Mouse (Mus musculus) heart, adult 2 months (tissue): ENCODE results near the gene Dlx2. TPM values are rescaled to one million over a fixed set of nuclear protein-coding genes. Genes with fewer than 3 reads are reported as not detected.

ENCODE experiments used
- DNase-seq, 2 experiments: peaks; one replicate each; pipeline ENCODE4 v3.0.0; 2021
- H3K27ac ChIP-seq: fragments of 200-600 bp; 2 replicates; pipeline ENCODE4 v1.8.1; 2022
- H3K27me3 ChIP-seq: fragments of 200-500 bp; 2 replicates; pipeline ENCODE4 v1.6.1; 2012; ENCODE audit warnings: mild to moderate bottlenecking, low read length, inconsistent platforms, mixed read lengths; ENCODE audit not compliant: control insufficient read depth, insufficient read depth
- H3K36me3 ChIP-seq: fragments of 200-500 bp; 2 replicates; pipeline ENCODE4 v1.6.1; 2012; ENCODE audit warnings: low read length, inconsistent platforms; ENCODE audit not compliant: control insufficient read depth, insufficient read depth
- H3K4me1 ChIP-seq: fragments of 200-500 bp; 2 replicates; pipeline ENCODE4 v1.6.1; 2011; ENCODE audit warnings: low read length; ENCODE audit not compliant: control insufficient read depth, insufficient read depth
- H3K4me3 ChIP-seq: fragments of 200-600 bp; 2 replicates; pipeline ENCODE4 v1.8.1; 2022
- H3K79me2 ChIP-seq: fragments of 200-500 bp; replicated peaks from 2 replicates; pipeline ENCODE4 v1.6.1; 2012; ENCODE audit warnings: mild to moderate bottlenecking, inconsistent platforms, low read length, moderate library complexity, mixed read lengths; ENCODE audit not compliant: control insufficient read depth, insufficient read depth
- H3K9ac ChIP-seq: fragments of 200-500 bp; 2 replicates; pipeline ENCODE4 v1.6.1; 2012; ENCODE audit warnings: low read depth, mild to moderate bottlenecking, control low read depth, inconsistent platforms, low read length, mixed read lengths
- CTCF ChIP-seq: fragments of 200-600 bp; IDR thresholded peaks from 2 replicates; pipeline ENCODE4 v1.8.1; 2022; ENCODE audit warnings: antibody characterized with exemption, mild to moderate bottlenecking, moderate library complexity
- EP300 ChIP-seq: fragments of 200-500 bp; IDR thresholded peaks from 2 replicates; pipeline ENCODE4 v1.6.1; 2011; ENCODE audit warnings: low read depth, low read length, control low read depth; ENCODE audit not compliant: insufficient read depth
- POLR2A ChIP-seq: fragments of 200-500 bp; IDR thresholded peaks from 2 replicates; pipeline ENCODE4 v1.6.1; 2011; ENCODE audit warnings: mild to moderate bottlenecking, low read depth, low read length, control low read depth; ENCODE audit not compliant: insufficient read depth
- WGBS: fragments of 180-500 bp; shearing (Covaris S2); methylation state at CpG from one replicate; pipeline ENCODE4 v1.1.7; 2018; 5-methylcytosine and 5-hydroxymethylcytosine counted together
- intact Hi-C: fragments of 180-260 bp; cut with DNase I; formaldehyde crosslinking; loops from one replicate; pipeline ENCODE4 v1.15.1; 2025
- polyA plus RNA-seq: library from polyadenylated mRNA; depleted of rRNA; stranded (reverse); fragments of >200 nt; gene quantifications from 2 replicates; pipeline ENCODE4 v1.2.3, GENCODE M21; 2012
- total RNA-seq, 2 experiments: library from RNA; stranded (reverse); gene quantifications; 2 replicates each; pipeline ENCODE4 v1.2.3; 2021

Gene Dlx2
- total and polyA plus RNA-seq, 3 experiments: not detected

DNA sequence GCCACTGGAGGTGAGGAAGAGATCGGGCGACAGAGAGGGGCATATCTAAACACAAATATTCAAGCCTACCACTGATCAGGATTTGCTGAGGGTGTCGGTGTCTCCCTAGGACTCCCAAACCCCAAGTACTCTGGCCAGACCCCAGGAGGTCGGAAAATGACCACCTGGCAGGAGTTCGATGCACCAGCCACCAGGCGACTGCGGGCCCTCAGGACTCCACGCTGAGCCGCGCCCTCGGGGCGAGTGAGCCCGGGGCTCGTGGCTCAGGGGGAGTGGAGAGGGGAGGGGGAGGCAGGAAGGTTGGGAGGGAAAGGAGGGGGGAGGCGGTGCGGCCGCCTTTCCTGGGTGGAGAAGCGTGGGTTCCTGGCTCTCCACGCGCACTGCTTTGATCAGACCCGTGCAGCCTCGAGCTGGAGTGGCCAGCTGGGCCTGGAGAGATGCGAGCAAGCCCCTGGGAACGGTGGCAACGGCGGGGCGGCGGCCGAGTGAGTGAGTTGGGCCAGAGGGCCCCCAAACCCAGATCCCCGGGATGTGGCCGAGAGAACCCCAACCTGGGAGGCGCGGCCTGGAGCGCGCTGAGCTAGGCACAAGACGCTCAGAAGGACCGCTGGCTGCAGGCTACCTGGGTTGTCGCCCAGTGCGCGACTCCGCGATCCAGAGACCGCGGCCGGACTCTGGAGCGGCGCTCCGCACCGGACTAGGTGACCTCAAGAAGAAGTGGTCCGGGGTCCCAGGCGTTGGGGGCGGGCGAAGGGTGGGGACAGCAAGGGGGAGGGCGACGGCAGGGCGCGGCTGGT lies 17.6 kb downstream of the Dlx2 start:
- Histone ChIP-seq H3K4me1 (peaks cover 3% of the 10 kb centered on the region; the same call in 1 of the 2 replicates), H3K9ac (no peak overlapping the region), H3K4me3 (peak overlapping the region; percentile 43), H3K36me3 (no peaks in the 10 kb centered on the region), H3K27me3 (peaks cover 32% of the 10 kb centered on the region), H3K79me2 (no peaks in the 10 kb centered on the region), H3K27ac (no peak overlapping the region)
- WGBS: 2% methylated on average over 56 of the region's 57 CpGs
- intact Hi-C loops: loop anchor here (2.0 kb wide), 1 partner anchor 16 kb away; no protein-coding TSS in a partner anchor
- no peak for TF ChIP-seq CTCF
- no peak for TF ChIP-seq EP300
- TF ChIP-seq POLR2A: no peak
- DNase-seq: peak in 1 of 2 experiments; percentile 46

DNA sequence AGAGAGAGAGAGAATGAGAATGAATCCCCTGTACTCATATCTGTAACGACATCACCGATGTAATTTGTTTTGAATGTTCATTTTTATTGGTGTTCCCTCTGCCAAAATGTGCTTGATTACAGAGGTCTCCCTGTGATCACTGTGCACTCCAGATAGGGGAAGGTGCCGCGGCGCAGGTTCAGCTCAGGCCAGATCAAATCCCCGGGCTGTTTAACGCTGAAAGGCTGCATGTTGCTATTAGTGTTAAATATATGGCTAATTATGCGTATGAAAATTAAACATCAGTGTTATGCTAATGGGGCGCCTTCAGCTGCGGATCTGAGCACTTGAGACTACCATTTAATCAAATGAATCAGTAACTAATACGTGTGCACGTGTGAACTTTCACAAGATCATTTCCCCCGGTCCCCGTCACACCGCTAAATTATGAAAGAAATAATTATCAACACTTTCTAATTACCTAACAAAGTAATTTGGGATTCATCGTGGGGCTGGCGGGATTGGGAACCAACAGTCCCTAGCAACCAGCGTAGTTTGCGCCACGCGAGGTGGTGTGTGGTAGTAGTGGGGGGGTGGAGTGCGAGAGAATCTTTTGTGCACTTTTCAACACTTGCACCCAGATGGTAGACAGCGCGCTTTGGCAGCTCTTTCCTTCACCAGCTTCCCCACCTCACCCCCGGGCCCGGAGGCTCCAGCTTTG lies 18.4 kb downstream of the Dlx2 start, which contains the start of gene Dlx1:
TSS of gene Dlx1 (plus strand) at position 100 of the 700 bp plus-strand sequence.
- Histone ChIP-seq H3K36me3 (no peaks in the 10 kb centered on the region), H3K9ac (no peak within 1 kb of the TSS), H3K4me1 (peaks cover 3% of the 10 kb centered on the region; the same call in 1 of the 2 replicates), H3K4me3 (peak within 1 kb of the TSS; percentile 43; the same call in 1 of the 2 replicates), H3K79me2 (no peaks in the 10 kb centered on the region), H3K27me3 (peaks cover 32% of the 10 kb centered on the region), H3K27ac (no peak within 1 kb of the TSS)
- intact Hi-C loops: loop anchor here (2.0 kb wide), 1 partner anchor 17 kb away; no protein-coding TSS in a partner anchor
- 6% methylated on average over 26 of the region's 26 CpGs for WGBS
- no peak for DNase-seq
- TF ChIP-seq EP300: no peak
- no peak for TF ChIP-seq POLR2A
- TF ChIP-seq CTCF: no peak

DNA sequence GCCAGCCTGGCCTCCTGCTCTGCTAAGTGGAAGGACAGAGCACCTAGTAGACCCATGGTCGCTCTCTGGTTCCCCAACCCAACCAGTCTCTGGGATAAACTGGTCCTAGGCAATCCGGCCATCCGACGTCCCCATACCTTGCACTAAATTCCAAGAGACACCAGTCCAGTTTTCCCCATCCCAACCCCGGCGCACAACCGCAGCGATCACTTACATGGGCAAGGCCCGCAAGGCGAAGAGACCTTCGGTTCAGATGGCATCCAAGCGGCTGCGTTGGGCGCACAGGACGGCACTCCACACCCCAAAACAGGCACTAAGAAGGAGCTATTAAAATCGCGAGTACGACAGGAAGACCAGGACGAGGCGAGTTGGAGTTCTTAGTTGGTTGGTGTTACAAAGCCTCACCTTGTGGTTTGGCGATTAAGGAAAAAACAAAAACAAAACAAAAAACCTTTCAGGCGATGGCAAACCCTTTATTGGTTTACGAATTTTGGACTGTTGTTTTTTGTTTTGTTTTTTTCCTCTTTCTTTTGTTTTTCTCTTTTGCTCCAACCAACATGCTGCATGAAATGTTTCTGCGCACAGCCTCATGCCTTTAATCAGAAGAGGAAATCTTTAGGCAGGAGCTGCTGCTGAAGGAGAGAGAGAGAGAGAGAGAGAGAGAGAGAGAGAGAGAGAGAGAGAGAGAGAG lies 19.1 kb downstream of the Dlx2 start:
- no peak overlapping the region for H3K27ac ChIP-seq
- H3K79me2 ChIP-seq: no peaks in the 10 kb centered on the region
- 8% methylated on average over 24 of the region's 24 CpGs for WGBS
- H3K27me3 ChIP-seq: peaks cover 32% of the 10 kb centered on the region
- H3K4me3 ChIP-seq: no peak overlapping the region
- no peak for DNase-seq
- peaks cover 3% of the 10 kb centered on the region; the same call in 1 of the 2 replicates for H3K4me1 ChIP-seq
- no peak overlapping the region for H3K9ac ChIP-seq
- intact Hi-C loops: loop anchor here (2.0 kb wide), 1 partner anchor 17 kb away; no protein-coding TSS in a partner anchor
- no peaks in the 10 kb centered on the region for H3K36me3 ChIP-seq
- TF ChIP-seq CTCF: no peak
- no peak for TF ChIP-seq EP300
- TF ChIP-seq POLR2A: no peak

DNA sequence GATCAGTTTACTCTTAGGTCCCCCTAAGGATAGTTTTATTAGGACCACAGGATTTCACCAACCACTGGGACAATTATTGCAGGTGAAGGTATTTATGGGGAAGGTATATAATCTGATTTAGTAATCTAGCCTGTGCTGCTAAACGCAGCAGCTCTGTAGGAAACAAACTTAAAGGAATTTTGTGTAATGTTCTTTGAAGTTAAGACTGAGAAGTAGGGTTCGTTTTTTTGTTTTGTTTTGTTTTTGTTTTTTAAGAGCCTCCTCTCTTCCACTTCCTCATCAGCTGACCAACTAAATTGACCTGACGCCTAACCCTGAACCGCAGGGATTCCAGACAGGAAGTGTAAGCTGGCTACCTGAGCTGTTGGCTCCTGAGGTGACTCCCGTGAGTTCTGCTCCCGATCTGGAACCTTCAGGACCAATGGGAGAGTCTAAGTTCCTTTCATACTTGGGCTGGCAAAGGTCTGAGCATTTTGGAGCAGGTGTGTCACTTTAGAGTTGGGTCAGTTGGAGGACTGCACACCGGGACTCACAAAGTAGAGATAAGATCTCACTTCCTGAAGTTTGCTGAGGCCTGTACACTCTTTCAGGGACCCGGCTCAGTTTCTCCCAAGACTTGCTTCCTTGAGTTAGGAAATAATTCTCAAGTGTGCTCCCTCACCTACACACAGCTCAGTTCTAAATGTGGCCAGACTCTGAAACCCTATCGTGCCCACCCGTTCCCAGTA lies 19.8 kb downstream of the Dlx2 start:
- Histone ChIP-seq H3K27me3 (peaks cover 29% of the 10 kb centered on the region), H3K27ac (no peak overlapping the region), H3K36me3 (no peaks in the 10 kb centered on the region), H3K4me1 (peaks cover 3% of the 10 kb centered on the region; the same call in 1 of the 2 replicates), H3K4me3 (no peak overlapping the region), H3K9ac (no peak overlapping the region), H3K79me2 (no peaks in the 10 kb centered on the region)
- TF ChIP-seq POLR2A (no peak), EP300 (no peak), CTCF (no peak)
- WGBS: 11% methylated on average over 10 of the region's 10 CpGs
- intact Hi-C loops: no loop called here
- no peak for DNase-seq

DNA sequence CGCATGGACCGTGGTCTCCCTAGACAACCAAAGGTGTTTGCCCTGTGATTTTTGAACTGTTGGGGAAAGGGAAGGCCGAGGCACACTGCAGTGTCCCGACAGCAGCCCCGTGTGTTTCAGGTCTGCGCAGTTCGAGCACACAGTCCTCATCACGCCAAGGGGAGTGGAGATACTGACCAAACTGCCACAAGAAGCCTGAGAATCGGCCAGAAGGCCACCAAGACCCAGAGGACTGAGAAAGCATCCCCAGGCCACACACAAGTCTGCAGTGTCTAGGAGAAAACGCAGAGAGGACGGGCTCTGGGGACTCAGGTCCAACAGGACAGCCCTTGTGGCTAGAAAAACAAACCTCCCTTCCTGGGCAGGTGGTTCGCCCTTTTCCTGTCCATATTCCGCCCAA lies 21.8 kb downstream of the Dlx2 start:
- intact Hi-C loops: no loop called here
- DNase-seq: no peak
- no peaks in the 10 kb centered on the region for H3K79me2 ChIP-seq
- TF ChIP-seq POLR2A (no peak), CTCF (no peak), EP300 (no peak)
- H3K9ac ChIP-seq: no peak overlapping the region
- WGBS: 56% methylated on average over 13 of the region's 13 CpGs
- H3K27me3 ChIP-seq: peaks cover 19% of the 10 kb centered on the region
- no peak overlapping the region for H3K4me3 ChIP-seq
- H3K27ac ChIP-seq: no peak overlapping the region
- no peaks in the 10 kb centered on the region for H3K36me3 ChIP-seq
- no peaks in the 10 kb centered on the region for H3K4me1 ChIP-seq
